Comparison of ENCODE assay signal across 15 mouse cellular contexts in genomic region chr14:116473378-116474179, GRCm38 (mm10).
"Had no signal": no experiment of that assay in that cellular context is flagged by ENCODE, and none has a peak within 500 bp of the region (broad histone marks: within the 10 kb centered on the region; RNA-seq: fewer than 3 reads in every experiment).

No protein-coding gene starts in this region.

- H3K9me3 ChIP-seq: intestine, embryonic 15.5 days; limb, embryonic 15.5 days; liver, embryonic 12.5 days; lung, embryonic 15.5 days; midbrain, embryonic 13.5 days; neural tube, embryonic 12.5 days; stomach, embryonic 15.5 days had no signal

- ATAC-seq: intestine, embryonic 15.5 days; liver, embryonic 12.5 days; midbrain, embryonic 13.5 days had no signal

- H3K4me2 ChIP-seq: intestine, embryonic 15.5 days; limb, embryonic 15.5 days; liver, embryonic 12.5 days; lung, embryonic 15.5 days; midbrain, embryonic 13.5 days; neural tube, embryonic 12.5 days; stomach, embryonic 15.5 days had no signal

- H3K36me3 ChIP-seq: intestine, embryonic 15.5 days; limb, embryonic 15.5 days; liver, embryonic 12.5 days; lung, embryonic 15.5 days; midbrain, embryonic 13.5 days; neural tube, embryonic 12.5 days; stomach, embryonic 15.5 days had no signal

- DNase-seq: kidney, adult 2 months; kidney, postnatal 25 days; lung, postnatal 14 days; retina, postnatal 1 day; thymus, adult 2 months; thymus, postnatal 25 days had no signal

- H3K4me1 ChIP-seq: intestine, embryonic 15.5 days; limb, embryonic 15.5 days; liver, embryonic 12.5 days; lung, embryonic 15.5 days; midbrain, embryonic 13.5 days; neural tube, embryonic 12.5 days; stomach, embryonic 15.5 days had no signal

- H3K27me3 ChIP-seq: intestine, embryonic 15.5 days; limb, embryonic 15.5 days; liver, embryonic 12.5 days; lung, embryonic 15.5 days; midbrain, embryonic 13.5 days; neural tube, embryonic 12.5 days; stomach, embryonic 15.5 days had no signal

- H3K27ac ChIP-seq: intestine, embryonic 15.5 days; layer of hippocampus, adult 2 months; limb, embryonic 15.5 days; liver, embryonic 12.5 days; lung, embryonic 15.5 days; midbrain, embryonic 13.5 days; neural tube, embryonic 12.5 days; stomach, embryonic 15.5 days had no signal

- H3K4me3 ChIP-seq: intestine, embryonic 15.5 days; layer of hippocampus, adult 2 months; limb, embryonic 15.5 days; liver, embryonic 12.5 days; lung, embryonic 15.5 days; midbrain, embryonic 13.5 days; myocyte; neural tube, embryonic 12.5 days; stomach, embryonic 15.5 days had no signal

- H3K9ac ChIP-seq: intestine, embryonic 15.5 days; limb, embryonic 15.5 days; liver, embryonic 12.5 days; lung, embryonic 15.5 days; midbrain, embryonic 13.5 days; neural tube, embryonic 12.5 days; stomach, embryonic 15.5 days had no signal
